Mouse (Mus musculus) neutrophil, adult 5-6 weeks (primary cell): Measurements from ENCODE around the gene Nploc4. TPM values are rescaled to one million over a fixed set of nuclear protein-coding genes. Genes with fewer than 3 reads are reported as not detected.
A peak's percentile ranks its signal among the peaks of the same experiment; 100 is the strongest.

Experiments
- ATAC-seq: fragments of 151-379, 151-347 bp; 2 replicates; pipeline ENCODE4 v1.8.0; 2017; ENCODE audit warnings: mild to moderate bottlenecking, moderate TSS enrichment; ENCODE audit not compliant: insufficient number of reproducible peaks, poor library complexity, low FRiP score, severe bottlenecking; ENCODE audit errors: extremely low read depth
- total RNA-seq: library from RNA; stranded (forward); fragments of 200-1000 nt; gene quantifications from 2 replicates; pipeline ENCODE4 v1.2.3, GENCODE M21; 2017

The Nploc4 gene
- total RNA-seq, 1 experiment from 2014 or later = 25.4 TPM

DNA sequence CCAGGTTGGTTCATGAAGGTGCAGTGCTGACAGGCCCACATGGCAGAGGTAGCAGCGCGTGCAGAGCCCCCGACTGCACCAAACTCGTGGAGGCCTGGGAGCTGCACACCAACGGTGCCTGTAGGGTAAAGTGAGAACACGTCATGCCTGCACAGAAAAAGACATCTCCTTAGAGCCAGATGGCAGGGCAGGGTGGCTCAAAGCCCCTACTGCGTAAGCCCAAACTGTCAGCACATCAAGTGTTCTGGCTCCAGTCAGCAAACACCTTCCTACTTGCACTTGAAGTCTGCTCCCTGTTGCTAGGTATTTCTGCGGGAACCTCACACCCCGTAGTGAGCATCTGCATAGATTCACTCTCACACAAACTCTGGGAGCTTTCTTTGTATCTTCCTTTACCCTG lies 55.0 kb downstream of the Nploc4 start:
- no peak for ATAC-seq

DNA sequence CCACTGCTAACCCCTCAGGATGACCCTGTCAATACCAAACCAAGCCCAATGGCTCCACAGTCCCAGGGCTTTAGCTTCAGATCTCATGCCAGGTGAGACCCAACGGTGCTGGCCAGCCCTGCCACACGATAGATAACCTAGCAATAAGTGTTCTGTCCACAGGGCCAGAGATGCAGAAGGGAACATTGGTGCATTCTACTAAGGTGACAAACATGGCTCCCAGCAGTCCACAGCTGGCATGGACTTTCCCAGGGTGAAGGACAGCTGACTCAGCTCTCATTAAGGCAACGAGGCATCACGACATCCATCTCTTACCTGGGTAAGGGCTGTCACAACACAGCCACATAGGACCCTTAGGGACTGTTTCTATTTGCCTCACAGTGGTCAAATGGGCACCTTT lies 56.4 kb downstream of the Nploc4 start:
- ATAC-seq = no peak

DNA sequence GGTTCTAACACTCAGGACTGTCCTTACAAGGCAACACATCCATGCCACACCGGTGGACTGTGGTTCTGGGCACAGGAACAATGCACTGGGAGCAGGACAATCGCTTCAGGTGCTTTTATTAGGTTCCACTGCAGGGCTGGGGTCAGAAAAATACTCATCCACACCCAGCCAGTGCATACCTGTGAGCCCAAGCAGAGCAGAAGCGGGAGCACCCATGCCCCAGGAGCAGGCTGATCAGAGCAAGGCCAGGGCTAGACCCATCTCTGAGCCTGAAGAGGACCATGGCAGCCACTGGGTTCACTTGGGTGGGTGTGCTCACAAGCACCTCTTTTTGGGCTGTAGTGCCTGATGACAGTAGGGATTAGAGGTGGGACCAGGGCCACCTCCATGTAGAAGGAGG lies 57.2 kb downstream of the Nploc4 start:
- no peak for ATAC-seq

DNA sequence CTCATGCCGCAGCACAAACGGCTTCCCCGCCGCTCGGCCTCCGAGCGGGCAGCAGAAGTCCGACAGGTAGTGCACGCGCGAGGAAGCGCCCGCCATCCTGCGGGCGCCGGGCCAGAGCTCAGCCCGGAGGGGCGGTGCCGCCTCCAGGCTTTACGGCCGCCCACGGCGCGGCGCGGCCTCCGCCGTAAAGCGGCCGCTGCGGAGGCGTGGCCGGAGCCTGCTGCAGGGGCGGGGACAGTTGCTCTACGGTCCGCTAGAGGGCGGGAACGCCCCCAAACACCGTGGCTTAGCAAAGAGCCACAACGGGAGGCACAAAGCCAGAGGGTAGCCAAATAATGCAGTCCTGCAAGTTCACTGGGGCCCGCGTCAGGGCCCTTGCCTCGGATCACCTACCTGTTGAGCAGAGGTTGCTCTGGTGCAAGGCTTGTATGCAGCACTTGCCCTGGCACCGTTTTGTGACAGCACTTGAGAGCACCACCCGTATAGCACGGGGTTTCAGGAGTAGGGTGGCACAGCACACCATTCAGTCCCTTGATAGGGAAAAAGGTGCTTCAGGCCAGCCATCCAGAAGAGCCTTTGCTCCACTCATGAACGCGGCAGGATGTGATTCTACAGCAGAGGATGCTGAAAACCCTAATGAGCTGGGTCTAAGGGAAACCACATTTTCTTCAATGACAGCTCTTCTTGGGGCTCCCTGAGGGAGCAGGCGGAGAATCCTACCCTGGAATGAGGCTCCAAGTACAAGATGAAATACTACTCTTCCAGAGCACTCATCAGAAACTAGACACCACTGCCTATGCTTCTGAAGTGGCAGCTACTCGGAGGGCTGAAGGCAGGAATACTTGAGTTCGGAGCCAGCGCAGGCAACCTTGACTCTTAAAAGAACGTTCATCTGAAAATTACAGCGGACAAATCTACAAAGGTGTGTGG lies 58.6 kb downstream of the Nploc4 start, which contains the start of gene Faap100:
Gene Faap100, minus strand, starts transcription at position 154 of the 930 bp plus-strand sequence.
- ATAC-seq = peak; percentile 83

DNA sequence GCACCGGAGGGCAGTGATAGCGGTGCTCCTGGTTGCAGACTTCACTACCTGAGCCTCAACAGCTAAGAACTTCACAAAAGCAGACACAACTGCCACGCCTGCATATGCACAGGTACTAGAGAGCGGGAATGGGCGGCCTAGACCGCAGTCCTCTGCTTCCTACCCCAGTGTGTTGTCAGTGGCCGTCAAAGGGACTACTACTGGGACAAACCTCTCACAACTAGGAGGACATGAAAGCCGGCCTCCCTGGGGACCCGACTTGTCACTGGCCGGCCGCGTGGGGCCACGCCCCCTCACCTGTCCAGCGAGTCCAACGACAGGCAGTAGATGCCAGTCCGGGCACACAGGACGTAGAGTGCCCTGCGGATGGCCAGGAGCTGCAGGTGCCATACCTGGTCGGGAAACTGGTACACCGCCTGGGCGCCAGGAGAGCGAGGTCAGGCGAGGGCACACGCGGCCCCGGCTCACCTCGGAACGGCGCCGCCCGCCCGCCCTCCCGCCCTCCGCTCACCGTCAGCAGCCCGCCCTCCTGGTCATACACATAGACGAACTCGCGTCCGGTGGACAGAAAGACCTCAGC lies 59.4 kb downstream of the Nploc4 start:
- no peak for ATAC-seq

DNA sequence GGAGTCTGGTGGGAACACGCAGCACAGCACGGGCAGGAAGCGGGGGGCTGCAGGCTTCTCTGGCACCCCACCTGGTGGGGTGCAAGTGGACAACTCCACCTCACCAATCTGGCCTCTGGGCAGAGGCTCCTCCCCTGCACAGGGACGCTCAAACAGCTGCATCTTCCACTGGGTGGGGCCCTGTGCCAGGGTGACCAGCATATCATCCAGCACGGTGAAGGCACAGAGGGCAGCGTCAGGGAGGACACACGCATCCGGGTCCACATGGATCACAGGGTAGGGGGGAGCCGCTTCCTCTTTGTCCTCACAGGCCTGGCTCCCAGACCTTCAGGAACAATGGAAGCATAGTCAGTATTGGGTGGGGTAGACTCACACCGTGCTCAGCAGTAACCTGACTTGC lies 60.2 kb downstream of the Nploc4 start:
- ATAC-seq = no peak

DNA sequence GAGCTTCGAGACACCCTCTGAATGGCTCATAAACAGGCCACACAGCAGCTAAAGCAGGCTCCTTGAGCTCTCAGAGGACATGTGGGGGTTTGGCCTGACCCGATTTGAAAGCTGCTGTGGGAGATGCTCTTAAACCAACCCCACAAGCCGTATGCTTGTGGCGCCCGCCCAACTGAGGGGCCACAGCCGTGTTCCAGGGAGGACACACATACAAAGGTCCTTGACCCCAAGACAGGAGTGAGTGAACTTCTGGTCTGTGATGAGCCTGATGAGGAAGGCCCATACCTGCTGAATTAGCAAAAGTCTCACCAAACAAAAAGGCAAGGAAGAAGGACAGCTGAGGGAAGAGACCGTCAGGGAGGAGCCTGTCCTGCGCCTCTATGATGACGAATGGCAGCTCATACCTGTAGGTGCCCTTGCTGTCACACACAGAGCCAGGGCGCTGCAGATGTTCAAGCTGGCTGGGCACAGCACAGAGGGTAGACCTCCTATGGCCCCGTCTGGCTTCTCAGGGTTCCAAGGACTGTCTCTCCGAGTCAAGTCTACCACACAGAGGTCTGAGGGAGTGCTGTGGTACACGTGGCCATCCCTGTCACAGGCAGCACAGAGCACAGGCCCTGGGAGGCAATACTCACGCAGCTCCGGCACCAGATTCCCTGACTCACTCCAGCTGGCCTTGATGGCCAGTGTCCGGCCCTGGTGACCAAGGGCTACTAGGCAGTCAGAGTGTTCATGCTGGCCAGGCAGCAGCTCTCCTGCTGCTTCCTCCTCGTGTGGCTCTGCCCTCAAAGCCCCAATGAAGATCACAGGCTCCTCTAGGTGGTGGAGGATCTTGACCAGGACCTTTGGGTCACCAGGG lies 61.0 kb downstream of the Nploc4 start:
- ATAC-seq = no peak

DNA sequence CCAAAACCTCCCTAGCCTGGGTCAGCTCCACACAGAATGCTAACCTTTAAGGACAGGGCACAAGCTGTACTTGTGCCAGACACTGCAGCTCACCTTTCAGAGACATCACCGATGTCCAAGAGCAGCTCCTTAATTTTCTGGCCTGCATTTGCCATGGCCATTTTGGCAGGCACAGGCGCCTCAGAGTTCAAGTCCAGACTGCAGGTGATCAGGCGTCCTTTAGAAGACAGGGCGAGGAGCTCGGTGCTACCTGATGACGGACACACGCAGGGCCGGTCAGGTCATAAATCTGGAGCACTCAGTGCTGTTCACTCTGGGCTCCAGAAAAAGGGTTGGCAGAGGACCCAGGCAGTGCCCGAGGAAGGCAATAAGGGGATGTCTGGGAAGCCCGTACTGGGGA lies 62.2 kb downstream of the Nploc4 start:
- ATAC-seq = no peak

DNA sequence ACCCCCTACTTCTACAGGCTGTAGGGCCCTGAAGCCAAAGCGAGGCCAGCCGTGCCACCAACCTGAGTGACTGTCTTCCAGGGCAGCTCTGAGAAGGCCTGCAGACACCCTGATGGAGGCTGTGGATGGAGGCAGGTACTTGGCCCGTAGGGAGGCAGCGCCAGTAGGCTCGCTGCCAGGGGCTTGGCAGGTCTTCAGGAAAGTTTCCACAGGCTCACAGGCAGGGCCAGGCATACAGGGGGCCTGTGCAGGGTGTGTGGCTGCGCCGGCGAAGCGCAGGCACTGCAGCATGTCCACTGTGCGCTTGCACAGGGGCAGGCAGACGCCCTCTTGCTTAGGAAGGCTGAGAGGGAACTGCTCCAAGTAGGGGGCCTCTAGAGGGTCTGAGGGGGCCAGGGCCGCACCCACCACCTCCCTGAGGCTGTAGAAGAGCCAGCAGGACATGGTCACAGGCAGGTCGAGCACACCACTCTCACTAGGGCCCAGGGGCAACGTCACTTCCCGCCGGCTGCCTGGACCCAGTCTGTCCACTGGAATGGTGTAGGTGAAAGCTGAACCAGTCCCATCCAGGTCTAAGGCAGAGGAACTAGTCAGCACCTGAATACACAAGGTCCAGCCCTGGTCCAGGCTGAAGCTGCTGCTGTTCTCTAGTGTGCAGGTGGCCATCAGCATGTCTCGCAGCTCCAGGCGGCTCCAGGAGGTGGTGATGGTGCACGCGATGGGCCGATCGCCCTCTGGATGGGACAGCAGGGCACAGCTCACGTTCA lies 63.5 kb downstream of the Nploc4 start:
- ATAC-seq = no peak

DNA sequence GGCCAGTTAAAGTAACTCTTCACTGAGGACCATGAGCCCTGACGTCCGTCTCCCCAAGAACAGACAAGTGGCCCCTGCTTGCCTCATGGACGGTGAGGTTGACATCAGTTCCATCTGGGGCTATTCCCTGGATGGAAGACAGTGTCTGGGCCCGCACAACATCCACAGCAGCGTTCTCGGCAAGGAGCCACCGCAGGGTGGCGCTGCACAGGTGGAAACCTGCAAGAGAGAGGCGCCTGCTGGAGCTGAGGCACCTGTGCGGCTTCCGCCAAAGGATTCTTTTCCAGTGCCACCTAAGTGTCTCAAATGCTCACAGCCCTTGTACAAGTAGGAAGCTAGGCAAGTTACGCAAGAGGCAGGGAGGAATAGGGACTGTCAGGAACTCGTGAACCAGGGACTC lies 64.5 kb downstream of the Nploc4 start:
- no peak for ATAC-seq

DNA sequence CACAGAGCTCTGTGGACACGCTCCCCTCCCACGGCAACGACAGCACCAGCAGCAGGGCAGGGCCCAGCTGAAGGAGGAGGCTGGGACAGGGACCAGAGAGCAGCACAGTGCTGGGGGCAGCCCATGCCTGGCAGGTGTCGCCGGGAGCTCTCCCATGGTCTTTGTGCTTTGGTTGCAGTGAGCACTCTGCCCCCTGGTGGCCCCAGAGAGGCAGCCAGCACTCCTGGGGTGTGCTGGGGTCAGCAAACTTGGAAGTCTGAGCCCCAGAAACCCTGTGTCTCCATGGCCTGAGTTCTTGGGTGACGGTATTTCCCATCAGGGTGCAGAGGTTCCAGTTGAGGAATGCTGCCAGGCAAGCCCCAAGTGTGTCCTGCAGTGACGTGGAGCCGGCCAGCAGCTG lies 67.9 kb downstream of the Nploc4 start:
- ATAC-seq = peak; percentile 70

DNA sequence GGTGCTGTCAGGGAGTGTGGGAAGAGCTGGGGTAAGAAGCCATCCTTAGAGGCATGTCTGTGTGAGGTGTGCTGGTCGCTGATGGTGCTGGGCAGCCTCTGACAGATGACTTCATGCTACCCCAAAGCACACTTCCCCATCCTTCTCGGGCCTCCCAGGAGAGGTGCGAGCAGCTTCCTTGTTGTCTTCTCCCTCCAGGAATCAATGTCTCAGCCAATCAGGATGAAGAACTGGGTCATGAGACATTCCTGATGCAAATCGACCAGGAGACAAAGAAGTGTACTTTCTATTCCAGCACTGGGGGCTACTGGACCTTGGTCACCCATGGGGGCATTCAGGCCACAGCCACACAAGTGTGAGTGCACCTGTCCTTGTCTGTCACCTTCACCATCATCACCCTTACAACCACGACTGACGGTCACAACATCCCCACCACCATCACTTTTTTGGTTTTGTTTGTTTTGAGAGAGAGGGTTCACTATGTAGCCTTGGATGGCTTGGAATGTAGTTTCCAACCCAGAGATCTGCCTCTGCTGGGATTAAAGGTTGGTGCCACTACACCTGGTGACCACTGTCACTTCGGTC lies 71.0 kb downstream of the Nploc4 start:
- no peak for ATAC-seq

DNA sequence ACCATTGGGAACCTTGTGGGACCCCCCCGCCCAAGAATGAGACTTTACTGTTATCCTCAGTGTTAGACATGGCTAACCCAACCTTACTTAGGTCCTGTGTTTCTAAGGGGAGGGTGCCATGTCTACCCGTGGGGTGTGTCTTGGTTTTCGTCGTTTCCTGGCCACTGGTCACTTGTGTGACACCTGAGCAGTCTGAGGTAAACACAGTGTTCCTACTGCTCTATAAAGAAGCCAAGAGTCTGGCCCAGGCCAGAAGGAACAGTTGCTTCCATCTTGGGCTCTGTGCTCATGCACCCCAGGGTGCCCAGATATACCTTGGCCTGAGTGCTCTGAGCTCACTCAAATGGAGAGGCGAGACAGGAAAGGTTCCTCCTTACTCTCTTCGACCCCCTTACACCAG lies 74.6 kb downstream of the Nploc4 start:
- ATAC-seq = no peak

DNA sequence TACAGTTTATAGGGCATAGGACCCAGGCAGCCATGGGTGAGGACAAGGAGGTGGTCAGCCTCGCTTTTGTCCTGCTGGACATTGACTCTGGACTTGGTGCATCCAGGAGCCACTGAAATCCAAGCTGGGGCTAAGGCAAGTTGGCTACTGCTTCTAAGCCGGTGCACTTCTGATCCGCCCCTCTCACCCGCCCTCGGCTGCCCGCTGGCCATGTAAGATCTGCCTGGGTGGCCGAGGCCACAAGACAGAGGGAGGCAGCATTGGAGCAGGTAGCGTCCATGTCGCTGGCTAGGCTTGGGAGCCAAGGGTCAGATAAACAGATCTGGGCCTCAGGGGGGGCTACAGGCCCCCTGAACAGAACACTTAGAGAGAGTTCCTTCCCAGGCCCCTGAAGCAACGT lies 76.2 kb downstream of the Nploc4 start, which contains the start of gene Fscn2:
Gene Fscn2, plus strand, starts transcription at position 240 of the 400 bp plus-strand sequence.
- ATAC-seq = no peak

DNA sequence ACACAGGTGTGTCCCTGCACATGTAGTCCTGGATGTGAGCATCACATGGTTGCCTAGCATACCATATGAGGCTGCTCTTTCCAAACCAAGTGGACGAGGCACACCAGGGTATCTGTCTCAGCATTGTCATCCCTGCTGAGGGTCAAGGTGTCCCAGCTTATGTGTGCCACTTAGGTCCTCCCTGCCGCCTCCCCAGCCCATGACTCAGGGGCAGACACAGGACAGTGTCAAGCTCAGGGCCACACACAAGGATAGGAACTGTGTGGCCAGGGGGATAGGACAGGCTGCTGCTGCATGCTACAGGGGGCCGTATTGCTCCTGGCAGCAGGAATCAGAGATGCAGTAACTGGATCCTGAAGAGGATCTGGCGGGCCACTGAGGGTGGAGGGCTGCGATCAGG lies 76.8 kb downstream of the Nploc4 start:
- no peak for ATAC-seq

DNA sequence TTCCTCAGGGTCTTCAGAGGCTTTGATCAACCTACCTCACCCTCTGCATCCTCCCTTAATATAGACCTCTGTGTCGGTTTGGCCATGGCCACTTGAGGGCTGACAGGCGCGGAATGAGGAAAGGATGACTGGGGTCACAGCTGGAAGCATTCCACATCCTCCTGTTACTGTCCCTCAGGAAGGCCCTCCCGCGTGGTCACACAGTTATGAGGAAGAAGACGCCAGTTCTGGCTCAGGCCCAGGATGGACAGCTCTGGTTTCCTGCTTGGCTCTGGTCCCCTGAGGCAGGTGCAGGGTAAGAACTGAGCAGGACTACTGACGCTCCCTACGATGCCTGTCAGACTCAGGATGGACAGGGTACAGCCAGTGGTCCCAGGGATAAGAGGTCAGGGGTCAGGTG lies 77.4 kb downstream of the Nploc4 start:
- no peak for ATAC-seq

DNA sequence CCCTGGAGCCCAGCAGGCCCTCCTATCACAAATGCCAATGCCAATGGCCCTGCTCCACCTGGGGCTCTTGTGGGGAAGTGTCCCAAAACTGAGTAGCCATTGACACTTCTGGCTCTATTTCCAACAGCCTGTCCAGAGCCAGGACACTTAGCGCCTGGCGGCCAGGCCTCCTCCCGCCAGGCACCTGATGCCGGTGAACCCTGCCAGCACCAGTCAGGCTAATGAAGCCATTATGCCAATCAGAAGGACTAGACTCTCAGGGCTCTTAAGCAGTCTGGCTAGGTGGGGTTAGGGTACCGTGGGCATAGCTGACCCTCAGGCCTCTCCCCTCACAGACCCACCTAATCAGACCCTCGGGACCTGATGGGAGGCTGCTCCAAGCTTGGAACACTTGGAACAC lies 78.1 kb downstream of the Nploc4 start:
- no peak for ATAC-seq

DNA sequence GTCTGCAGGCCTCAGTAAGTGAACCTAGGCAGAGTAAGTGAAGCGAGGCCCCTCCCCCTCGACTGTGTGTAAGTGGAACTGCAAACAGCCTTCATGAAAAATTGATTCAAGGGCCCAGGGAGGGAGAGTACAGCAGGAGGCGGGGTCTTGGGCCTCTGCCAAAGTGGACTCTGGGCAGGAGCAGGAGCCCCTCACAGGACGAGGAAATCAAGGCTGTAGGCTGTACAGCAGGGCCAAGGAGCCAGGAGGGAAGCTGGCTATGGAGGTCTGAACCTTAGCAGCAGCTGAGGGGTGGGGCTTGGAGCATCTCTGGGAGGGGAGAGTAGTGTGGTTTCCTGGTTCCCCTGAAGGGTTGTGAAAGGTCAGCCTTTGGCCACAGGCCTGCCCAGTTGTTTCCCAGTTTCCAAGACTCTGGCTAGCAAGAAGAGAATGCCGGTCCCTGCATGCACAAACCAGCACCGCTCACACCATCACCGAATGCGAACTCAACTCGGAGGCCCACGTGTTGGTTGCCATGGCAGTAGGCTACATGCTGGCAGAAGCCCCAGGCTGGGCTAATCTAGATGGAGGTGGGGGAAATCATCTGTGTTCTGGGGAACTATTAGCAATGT lies 79.6 kb downstream of the Nploc4 start:
- peak; percentile 21; the same call in 1 of the 2 replicates for ATAC-seq
